Mouse (Mus musculus): ENCODE data around the gene Gp1ba.

The Gp1ba gene

DNA sequence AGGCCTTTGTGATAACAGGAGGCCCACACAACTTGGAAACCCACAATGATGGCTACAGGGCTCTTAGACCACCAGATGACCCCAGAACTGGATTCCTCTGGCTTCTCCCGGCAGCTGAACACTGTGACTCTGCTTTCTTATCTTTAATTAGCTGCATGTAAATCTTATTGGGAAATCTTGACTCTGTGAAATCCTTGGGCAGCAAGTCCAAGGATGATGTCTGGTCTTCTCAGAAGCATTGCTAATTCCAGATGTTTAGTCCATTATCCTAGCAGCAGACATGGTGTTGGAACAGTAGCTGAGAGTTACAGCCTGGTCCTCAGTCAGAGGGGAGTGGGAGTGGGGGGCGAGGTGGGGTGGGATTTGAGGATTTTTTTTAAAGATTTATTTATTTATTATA is 10.5 kb upstream of the Gp1ba start:
- DNase-seq (ENCODE audit: low spot score in 2 of 2): no peak

DNA sequence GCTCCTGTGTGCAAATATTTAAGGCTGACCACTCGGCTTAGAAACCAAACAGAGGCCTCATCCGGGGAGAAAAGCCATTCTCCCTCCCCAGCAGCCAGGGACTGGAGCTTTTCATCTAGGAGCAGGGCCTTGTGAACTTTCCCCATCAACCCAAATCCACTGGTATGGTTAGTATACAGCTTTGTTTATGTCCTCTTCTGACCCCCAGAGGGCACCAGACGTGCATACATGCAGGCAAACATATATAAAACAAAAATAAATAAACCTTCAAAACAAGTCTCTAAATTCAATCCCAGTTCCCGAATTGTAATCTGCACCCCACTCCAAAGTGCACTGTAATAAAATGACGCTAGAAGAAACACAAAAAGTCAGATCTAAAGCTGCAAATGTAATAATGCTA is 9.4 kb upstream of the Gp1ba start:
- DNase-seq (ENCODE audit: low spot score in 2 of 2): no peak

DNA sequence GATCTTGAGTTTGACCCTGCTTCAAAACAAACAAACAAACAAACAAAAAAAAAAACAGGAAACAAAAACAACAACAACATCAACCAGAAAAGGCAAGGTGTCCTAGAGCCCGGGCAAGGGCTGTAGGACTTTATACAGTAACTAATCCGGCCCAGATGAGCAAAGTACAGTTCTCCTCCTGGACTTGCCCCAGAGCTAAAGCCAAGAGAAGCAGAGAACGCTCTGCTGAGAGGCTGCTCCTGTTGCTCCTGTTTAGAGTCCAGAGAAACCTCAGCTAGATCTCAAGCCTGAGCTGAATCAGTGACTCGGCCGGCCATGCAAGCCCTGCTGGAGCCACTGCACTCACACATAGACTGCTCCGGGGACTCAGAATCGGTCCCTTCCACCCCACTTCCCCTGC is 8.8 kb upstream of the Gp1ba start:
- DNase-seq (ENCODE audit: low spot score in 2 of 2): no peak

DNA sequence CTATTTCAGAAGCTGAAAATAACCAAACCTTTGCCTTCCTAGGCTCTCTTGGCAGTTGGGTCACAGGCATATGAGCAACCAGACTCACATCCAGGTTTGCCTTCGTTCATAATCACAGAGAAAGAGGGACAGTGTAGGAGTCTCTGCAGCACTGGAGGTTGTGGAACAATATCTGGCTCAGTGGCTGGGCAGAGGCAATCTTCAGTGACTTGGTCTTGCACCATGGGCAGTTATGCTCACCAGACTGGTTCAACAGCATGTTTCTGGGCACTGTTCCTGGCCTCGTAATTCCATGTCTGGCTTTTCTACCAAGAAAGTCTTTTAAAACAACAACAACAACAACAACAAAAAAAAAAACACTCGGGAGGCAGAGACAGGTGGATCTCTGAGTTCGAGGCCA is 3.3 kb upstream of the Gp1ba start:
- DNase-seq (ENCODE audit: low spot score in 2 of 2): no peak

- DNase-seq (ENCODE audit: low spot score in 2 of 2): no peak
Observed at GRCm38 (mm10) chr11:70637764-70638163, 1.2 kb upstream of the Gp1ba start.

DNA sequence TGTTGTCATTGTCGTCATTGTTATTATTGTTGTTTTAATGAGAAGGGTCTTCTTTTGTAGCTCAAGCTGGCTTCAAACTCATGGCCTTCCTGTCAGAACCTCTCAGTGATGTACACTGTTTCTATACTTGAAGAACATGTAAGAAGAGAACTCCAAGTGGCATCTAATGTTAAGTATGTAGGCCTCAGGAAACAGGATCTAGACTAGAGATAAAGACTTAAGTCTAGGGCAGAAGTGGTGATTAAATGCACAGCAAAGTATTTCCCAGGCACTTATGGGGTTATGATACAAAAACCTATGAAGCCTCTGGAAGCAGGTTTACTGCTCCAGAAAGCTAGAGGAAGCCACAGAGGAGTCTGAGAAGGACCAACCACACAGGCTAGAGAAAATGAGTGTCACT is 629 bp upstream of the Gp1ba start:
- no peak for DNase-seq (ENCODE audit: low spot score in 2 of 2)

- no peak for DNase-seq (ENCODE audit: low spot score in 2 of 2)
Observed at GRCm38 (mm10) chr11:70639976-70640375, 1.1 kb downstream of the Gp1ba start.

DNA sequence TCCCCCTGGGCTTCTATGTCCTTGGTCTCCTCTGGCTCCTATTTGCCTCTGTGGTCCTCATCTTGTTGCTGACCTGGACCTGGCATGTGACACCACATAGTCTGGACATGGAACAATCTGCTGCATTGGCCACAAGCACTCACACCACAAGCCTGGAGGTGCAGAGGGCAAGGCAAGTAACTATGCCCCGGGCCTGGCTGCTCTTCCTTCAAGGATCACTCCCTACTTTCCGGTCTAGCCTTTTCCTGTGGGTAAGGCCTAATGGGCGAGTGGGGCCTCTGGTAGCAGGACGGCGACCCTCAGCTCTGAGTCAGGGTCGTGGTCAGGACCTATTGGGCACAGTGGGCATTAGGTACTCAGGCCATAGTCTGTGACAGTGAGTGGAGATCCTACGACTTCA is 2.3 kb downstream of the Gp1ba start:
- no peak for DNase-seq (ENCODE audit: low spot score in 2 of 2)

DNA sequence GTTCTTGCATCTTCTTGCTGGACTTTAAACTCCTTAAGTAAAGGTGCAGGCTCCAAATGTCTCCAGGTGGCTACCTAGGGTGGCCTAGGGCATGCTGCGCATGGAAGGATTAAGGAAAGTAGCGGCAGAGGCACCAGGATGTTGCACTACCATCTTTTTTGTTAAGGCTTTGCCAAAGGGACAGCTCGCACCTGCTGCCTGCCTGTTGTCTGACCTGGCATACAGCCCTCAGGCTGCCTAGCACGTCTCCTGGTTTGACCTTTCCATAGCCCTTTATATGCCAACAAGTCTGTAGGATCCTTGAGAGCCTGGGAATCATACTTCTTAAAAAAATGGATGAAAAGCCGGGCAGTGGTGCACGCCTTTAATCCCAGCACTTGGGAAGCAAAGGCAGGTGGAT is 4.1 kb downstream of the Gp1ba start:
- DNase-seq (ENCODE audit: low spot score in 2 of 2): no peak

- no peak for DNase-seq (ENCODE audit: low spot score in 2 of 2)
Observed at GRCm38 (mm10) chr11:70644564-70645103, 5.7 kb downstream of the Gp1ba start.

DNA sequence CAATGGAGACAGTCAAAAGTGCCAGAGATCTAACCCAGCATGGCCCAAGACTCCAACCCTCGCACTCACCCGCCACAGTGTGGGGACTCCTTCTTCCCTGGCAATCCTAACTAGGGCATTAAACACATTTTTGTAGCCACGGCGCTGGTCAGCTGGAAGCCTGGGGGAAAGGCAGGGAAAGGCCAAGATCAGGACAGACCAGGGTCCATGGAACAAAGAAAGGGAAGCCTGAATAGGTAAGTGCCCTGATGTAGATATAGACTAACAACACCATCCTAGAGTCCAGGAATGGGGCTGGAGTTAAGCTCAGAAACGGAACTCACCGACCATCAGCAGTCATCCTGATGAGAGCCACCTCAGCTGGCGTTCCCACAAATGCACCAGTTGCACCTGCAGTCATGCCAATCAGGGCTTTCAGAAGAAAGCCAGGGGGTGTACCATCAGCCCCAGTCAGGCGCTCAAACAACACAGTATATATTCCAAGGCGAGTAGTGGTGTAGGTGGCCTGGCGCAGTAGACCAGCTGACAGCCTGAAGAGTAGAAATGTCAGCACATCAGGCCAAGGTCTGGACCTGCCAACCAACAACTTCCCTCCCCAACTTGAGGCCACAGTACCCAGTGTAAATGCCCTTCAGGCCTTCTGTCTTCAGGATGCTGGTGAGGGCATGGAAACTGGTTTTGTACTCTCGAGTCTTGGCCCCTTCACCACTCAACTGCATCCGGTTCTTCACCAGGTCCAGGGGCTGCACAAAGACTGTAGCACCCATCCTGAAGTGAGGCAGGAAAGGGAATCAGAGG is 6.7 kb downstream of the Gp1ba start:
- no peak for DNase-seq (ENCODE audit: low spot score in 2 of 2)

- DNase-seq (ENCODE audit: low spot score in 2 of 2): no peak
Observed at GRCm38 (mm10) chr11:70646259-70646555, 7.3 kb downstream of the Gp1ba start.

DNA sequence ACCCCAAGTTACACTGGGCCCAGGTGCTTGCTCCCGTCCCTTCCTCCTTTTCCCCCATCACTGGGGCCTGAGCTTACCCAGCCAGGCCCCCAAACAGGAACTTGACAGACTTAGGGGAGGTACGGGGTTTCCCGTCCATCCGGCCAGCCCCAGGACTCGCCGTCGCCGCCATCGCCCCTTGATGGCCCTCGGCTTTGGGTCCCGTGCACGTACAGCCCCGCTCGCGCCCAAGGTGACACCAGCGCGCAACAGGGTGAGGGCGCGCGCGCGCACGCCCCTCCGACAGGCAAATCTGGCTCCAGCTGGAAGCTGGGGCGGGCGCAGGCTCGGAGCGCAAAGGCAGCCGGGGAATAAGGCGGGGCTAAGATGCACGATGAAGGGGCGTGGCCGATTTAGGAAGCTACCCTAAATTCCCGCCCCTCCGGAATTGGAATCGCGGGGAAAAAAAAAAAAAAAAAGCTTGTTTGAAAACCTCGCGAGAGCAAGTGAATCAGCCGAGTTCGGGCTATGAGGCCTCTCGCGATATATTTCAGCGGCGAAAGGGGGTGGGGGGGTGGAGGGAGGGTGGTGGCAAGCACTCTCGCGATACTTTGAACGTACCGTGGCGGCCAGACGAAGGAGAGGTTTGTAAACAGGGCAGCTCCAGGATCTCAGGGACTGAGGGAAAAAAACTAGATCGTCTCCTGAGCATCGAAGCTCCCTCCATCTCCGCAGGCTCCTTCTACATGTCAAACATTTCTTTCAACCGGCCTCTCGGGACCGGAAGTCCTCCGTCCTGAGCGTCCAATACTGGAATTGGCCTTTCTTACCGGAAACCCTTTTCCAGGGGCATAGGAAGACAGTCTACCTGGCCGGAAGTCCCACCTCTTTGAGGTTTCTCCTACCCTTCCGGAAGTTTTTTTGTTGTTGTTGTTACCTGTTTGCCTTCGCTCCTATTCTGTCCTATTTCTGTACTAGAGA is 8.0 kb downstream of the Gp1ba start, which contains the start of the genes Rnf167 and Slc25a11:
Gene Rnf167, plus strand, starts transcription at position 545 of the 960 bp plus-strand sequence.
Gene Slc25a11, minus strand, starts transcription at position 789 of the 960 bp plus-strand sequence.
- DNase-seq (ENCODE audit: low spot score in 2 of 2): peak; percentile 91 to 96

GRCm38 (mm10) chr11:70647716-70648420 is 8.9 kb downstream of the Gp1ba start:
- peak in 1 of 2 experiments; percentile 28 for DNase-seq (ENCODE audit: low spot score in 2 of 2)

DNA sequence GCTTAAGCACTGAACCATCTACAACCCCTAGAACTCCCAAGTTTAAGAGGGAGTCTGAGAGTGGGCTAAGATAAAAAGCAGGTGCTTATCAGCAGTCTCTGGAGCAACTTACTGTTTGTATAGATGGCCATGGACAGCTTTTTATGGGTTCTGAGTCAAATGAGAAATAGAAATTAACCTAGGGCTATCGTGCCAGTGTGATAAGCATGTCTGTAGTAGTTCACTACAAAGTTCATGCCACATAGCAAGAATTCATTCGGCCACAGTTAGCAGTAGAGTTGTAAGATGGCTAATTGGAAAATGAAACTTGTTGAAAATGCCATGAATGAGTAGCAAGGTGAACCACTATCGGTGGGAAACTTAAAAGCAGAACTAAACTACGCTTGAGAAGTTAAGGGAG is 9.6 kb downstream of the Gp1ba start:
- DNase-seq (ENCODE audit: low spot score in 2 of 2): no peak

- DNase-seq (ENCODE audit: low spot score in 2 of 2): no peak
Observed at GRCm38 (mm10) chr11:70649185-70649734, 10.3 kb downstream of the Gp1ba start.

DNA sequence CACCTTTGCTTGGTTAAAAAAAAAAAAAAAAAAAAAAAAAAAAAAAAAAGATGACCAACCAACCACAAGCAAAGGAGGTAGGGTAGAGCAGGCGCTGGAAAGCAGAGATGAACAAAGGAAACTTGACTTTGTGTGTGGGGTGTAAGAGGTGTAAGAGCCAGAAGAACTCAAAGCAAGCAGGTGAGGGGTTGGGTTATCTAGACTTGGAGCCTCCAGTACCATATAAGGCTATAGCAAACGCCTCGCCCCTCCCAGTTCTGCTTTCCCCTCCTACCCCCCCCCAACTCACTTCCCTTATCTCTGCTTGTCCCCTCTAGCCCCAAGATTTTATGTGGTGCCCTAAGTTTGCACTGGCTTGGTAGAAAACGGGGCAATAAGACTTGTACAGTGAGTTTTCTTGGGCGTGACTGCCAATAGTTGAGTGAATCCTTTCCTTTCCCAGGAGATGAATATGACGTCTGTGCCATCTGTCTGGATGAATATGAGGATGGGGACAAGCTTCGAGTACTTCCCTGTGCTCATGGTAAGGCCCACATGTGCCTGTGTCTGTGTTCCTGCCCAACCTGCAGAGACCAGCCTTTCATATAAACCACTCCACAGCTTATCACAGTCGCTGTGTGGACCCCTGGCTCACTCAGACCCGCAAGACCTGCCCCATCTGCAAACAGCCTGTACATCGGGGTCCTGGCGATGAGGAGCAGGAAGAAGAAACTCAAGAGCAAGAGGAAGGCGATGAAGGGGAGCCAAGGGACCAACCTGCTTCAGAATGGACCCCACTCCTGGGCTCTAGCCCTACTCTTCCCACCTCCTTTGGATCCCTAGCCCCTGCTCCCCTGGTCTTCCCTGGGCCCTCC is 11.6 kb downstream of the Gp1ba start:
- no peak for DNase-seq (ENCODE audit: low spot score in 2 of 2)

DNA sequence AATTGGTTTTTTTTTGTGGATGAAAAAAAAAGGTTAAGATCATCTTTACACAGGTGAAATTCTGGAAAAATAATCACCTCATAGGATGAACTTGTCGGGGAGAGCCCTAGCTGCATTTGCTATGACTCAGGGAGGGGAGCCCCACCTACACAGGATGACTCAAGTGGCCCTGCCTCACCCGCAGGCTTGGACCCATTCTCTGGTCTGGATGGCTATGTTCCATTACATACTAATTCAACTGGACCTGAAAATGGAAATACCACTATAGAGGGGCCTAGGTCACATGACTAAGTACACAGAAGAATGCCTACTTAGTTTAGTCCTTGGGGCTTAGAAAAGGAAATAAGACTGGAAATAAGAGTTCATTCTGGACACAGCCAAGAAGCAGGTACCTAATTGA is 12.5 kb downstream of the Gp1ba start:
- DNase-seq (ENCODE audit: low spot score in 2 of 2): no peak

DNA sequence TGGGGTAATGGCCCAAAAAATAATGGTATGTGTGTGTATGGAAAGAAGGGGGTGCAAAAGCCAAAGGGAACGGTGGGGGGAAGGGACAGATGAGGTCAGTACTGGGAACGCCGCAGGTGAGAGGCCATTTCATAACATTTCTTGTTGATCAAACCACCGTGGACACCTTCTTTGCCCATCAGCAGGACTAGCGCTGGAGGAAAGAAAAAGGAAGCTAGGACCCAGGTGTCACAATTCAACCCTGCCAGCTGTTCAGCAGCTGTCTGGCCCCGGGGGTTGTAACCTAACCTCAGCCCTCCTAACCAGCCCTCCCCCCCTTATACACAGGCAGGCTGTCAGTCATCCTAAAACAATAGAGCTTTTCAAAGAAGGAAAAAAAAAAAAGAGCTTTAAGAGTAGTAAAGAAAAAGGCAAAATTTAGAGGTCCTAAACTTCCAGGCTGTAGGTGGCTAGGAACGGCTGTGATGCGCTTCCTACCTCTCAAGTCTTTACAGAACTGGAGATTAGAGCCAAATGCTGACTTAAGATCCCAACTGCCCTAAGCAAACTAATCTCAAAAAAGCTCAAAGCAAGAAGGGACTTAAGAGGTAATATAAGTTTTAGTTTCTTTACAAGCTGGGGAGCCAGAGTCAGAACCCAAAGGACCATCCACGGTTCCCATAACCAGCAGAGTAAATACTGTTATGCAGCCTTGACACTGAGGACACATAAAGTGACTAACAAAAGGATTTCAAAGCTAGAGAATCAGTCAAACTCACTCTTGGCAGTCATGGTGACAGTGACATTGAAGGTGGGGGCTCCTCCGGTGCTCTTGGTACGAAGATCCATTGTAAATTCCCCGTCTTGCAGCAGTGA is 13.3 kb downstream of the Gp1ba start:
- DNase-seq (ENCODE audit: low spot score in 2 of 2): no peak

- DNase-seq (ENCODE audit: low spot score in 2 of 2): no peak
Observed at GRCm38 (mm10) chr11:70652884-70653344, 14.0 kb downstream of the Gp1ba start.

All from urinary bladder, postnatal 36 days (tissue).